Mouse (Mus musculus): Measurements from ENCODE around the gene Acbd4. TPM values are rescaled to one million over a fixed set of nuclear protein-coding genes. Genes with fewer than 3 reads are reported as not detected.

The Acbd4 gene
- total RNA-seq (2023): 10 to 100 TPM; 46.3 to 47.1 TPM

DNA sequence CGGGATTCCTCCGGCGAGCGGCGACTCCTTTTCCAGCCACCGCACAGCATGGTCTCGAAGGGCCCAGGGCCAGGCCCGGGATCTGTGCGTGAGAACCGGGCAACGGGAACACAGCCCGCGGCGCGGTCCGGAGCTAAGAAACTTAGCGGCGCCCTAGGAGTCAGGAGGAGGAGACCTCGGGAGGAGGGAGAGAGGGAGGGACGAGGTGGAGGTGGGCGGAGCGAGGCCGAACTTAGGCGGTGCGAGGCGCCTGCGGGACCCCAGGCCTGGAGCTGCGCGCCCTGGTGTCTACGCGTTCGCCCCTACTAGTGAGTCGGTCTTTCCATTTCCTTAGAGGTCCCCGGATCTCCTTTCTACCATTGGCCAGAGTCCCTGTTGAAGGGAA is at the start of gene Acbd4, which contains the start of gene Plcd3:
Gene Acbd4 (plus strand): TSS at position 202 of the 385 bp plus-strand sequence.
Gene Plcd3 (minus strand): TSS at position 178 of the 385 bp plus-strand sequence.

DNA sequence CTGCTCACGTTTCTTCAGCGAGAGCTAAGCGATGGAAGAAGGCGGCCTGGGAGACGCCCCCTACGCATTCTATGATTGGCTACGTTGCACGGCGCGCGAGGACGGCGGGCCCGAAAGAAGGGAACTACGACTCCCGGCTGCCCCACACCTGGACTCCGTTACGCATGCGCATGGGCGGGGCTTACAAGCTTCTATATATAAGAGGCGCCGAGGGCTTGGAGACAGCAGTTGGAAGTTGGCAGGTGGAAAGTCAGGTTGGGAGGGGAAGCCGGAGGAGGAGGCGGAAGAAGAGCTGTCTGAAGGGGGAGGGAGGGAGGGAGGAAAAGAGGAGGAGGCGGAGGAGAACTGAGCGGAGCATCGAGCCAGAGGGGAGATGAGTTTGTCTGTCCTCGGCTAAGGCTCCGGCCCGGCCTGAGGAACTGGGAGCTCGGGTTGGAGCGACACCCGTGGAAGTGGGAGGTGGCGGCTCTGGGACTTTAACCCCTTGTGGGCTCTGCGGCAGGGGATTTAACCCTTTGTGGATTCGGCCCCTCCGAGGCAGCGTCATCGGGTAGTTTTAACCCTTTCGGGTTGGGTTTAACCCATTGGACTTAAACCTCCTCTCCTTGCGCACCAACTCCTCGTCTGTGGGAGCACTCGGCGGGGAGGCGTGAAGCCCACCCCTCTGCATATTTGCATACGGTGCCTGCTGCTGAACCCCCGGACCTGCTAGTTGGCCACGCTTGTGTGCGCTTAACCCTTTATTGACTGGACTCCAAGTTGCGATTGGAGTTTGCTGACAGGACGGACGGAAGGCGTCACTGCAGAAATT is 14.7 kb downstream of the Acbd4 start, which contains the start of gene Hexim1:
Gene Hexim1 (plus strand): TSS at position 224 of the 811 bp plus-strand sequence.

DNA sequence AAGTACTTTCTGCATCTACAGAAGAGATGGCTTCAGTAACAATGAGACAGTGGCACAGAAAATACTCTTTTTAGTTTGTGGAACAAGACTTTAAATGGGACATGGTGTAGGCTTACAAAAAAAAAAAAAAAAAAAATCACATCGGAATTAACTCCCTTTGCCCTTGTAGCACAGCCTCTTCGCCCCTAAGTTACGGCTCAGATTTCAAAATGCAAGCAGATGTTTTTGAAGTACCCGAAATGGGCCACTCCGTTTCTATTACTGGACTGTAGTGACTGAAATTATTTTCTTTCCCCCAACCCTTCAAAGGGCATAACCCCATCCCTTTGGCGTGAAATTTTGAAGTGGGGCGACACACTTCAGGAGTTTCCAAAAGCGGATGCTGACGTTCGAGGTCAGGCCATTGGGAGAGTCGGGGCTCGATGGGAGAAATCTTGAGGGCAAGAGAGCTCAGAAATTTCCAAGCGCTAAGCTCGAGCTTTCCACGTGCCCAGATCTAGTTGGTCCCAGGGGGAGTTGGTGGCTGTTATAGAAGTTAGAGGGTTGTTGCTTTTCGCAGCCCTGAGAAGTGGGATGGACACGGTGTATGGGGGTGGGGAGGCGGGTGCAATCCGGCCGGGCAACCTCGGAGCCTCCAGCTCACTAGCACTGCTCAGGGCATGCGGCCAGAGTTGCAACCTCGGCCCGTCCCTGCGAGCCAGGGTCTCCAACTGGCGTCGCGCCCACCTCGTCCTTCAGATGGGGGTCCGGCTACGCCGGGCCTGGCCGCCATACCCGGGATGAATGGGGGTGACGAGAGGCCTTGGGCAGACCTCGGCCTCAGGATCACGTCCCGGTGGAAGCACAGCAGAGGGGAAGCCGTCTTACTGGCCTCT is 30.5 kb downstream of the Acbd4 start, which contains the start of gene Hexim2:
Gene Hexim2 (plus strand): TSS at position 729 of the 875 bp plus-strand sequence.

Other genes with a start within 250 kb of the Acbd4 start
- gene Eftud2, start 220.7 kb upstream of the Acbd4 start, total RNA-seq (2023): 100 to 1,000 TPM; 154 TPM
- gene Ccdc103, start 220.5 kb upstream of the Acbd4 start, total RNA-seq (2023): not detected
- gene Fam187a, start 216.5 kb upstream of the Acbd4 start, total RNA-seq (2023): not detected
- gene Gfap, start 200.8 kb upstream of the Acbd4 start, total RNA-seq (2023): not detected
- gene Kif18b, start 176.6 kb upstream of the Acbd4 start, total RNA-seq (2023): 1 to 10 TPM in 1 of 2 experiments, under 1 TPM in 1; 0.59 to 2.2 TPM
- not detected for gene C1ql1, start 155.0 kb upstream of the Acbd4 start, total RNA-seq (2023)
- 10 to 100 TPM; 60.2 to 68.4 TPM for gene Nmt1, start 73.5 kb upstream of the Acbd4 start, total RNA-seq (2023)
- gene Dcakd, start 73.3 kb upstream of the Acbd4 start, total RNA-seq (2023): 10 to 100 TPM; 18.5 to 22.4 TPM
- not detected for gene Plcd3, start within 50 bp of the Acbd4 start, total RNA-seq (2023)
- gene Hexim1, start 14.5 kb downstream of the Acbd4 start, total RNA-seq (2023): 10 to 100 TPM; 73.5 to 91.3 TPM
- 1 to 10 TPM; 1.6 to 2.8 TPM for gene Hexim2, start 30.7 kb downstream of the Acbd4 start, total RNA-seq (2023)
- 100 to 1,000 TPM; 420 to 447 TPM for gene Fmnl1, start 69.4 kb downstream of the Acbd4 start, total RNA-seq (2023)
- gene 1700023F06Rik, start 106.9 kb downstream of the Acbd4 start, total RNA-seq (2023): not detected
- not detected for gene Spata32, start 116.8 kb downstream of the Acbd4 start, total RNA-seq (2023)
- 10 to 100 TPM; 66.2 to 71.0 TPM for gene Map3k14, start 165.8 kb downstream of the Acbd4 start, total RNA-seq (2023)